Mouse (Mus musculus): Measurements from ENCODE around the gene Gm13288. TPM values are rescaled to one million over a fixed set of nuclear protein-coding genes. Genes with fewer than 3 reads are reported as not detected.
"Not testable (repeated sequence)": the region's sequence is repeated elsewhere in the genome, so short reads cannot be mapped to it uniquely, and the experiment has no call there.

Gene Gm13288
- not detected for total RNA-seq (2021)
- long read RNA-seq, experiment 1: 0 reads
- long read RNA-seq, experiment 2: 0 reads

- DNase-seq: not testable (repeated sequence)
These were observed at the start of gene Gm13288 for GRCm38 (mm10) chr4:88805231-88805630. TSS of gene Gm13288 (plus strand) at chr4:88805531.

GRCm38 (mm10) chr4:88756581-88757513, 48.5 kb upstream of the Gm13288 start:
- DNase-seq: not testable (repeated sequence)

- peak; percentile 79 for DNase-seq
These were observed 47.7 kb upstream of the Gm13288 start for GRCm38 (mm10) chr4:88757628-88758031.

GRCm38 (mm10) chr4:88758751-88759150, 46.6 kb upstream of the Gm13288 start:
- not testable (repeated sequence) for DNase-seq

- peak; percentile 35 for DNase-seq
These were observed 45.6 kb upstream of the Gm13288 start, which contains the start of gene Gm13283 for GRCm38 (mm10) chr4:88759610-88760268. TSS of gene Gm13283 (plus strand) at chr4:88760119.

GRCm38 (mm10) chr4:88760431-88760830, 44.9 kb upstream of the Gm13288 start:
- DNase-seq: peak; percentile 59

GRCm38 (mm10) chr4:88761776-88762175, 43.6 kb upstream of the Gm13288 start:
- DNase-seq: peak; percentile 64

- DNase-seq: not testable (repeated sequence)
These were observed 43.0 kb upstream of the Gm13288 start for GRCm38 (mm10) chr4:88762341-88762740.

GRCm38 (mm10) chr4:88763384-88764018, 41.8 kb upstream of the Gm13288 start:
- not testable (repeated sequence) for DNase-seq

GRCm38 (mm10) chr4:88773534-88773933, 31.8 kb upstream of the Gm13288 start, which contains the start of gene Gm13290:
TSS of gene Gm13290 (plus strand) at chr4:88773834.
- not testable (repeated sequence) for DNase-seq

GRCm38 (mm10) chr4:88776622-88777021, 28.7 kb upstream of the Gm13288 start, which contains the start of gene Gm13289:
TSS of gene Gm13289 (plus strand) at chr4:88776922.
- DNase-seq: not testable (repeated sequence)

GRCm38 (mm10) chr4:88779550-88779949, 25.8 kb upstream of the Gm13288 start, which contains the start of gene Gm13272:
TSS of gene Gm13272 (plus strand) at chr4:88779850.
- DNase-seq: not testable (repeated sequence)

- peak; percentile 3 for DNase-seq
These were observed 25.0 kb upstream of the Gm13288 start for GRCm38 (mm10) chr4:88780320-88780719.

- DNase-seq: not testable (repeated sequence)
These were observed 23.5 kb upstream of the Gm13288 start, which contains the start of gene Ifnz for GRCm38 (mm10) chr4:88781831-88782230. TSS of gene Ifnz (plus strand) at chr4:88782131.

GRCm38 (mm10) chr4:88782335-88782734, 23.0 kb upstream of the Gm13288 start:
- not testable (repeated sequence) for DNase-seq

GRCm38 (mm10) chr4:88785409-88785808, 19.9 kb upstream of the Gm13288 start, which contains the start of gene Gm13276:
TSS of gene Gm13276 (plus strand) at chr4:88785709.
- DNase-seq: not testable (repeated sequence)

- peak; percentile 48 for DNase-seq
These were observed 16.9 kb upstream of the Gm13288 start, which contains the start of gene Gm13277 for GRCm38 (mm10) chr4:88788402-88788801. TSS of gene Gm13277 (plus strand) at chr4:88788632.

GRCm38 (mm10) chr4:88791250-88791649, 14.1 kb upstream of the Gm13288 start, which contains the start of gene Gm13278:
TSS of gene Gm13278 (plus strand) at chr4:88791550.
- DNase-seq: not testable (repeated sequence)

GRCm38 (mm10) chr4:88793936-88794675, 11.2 kb upstream of the Gm13288 start, which contains the start of gene Gm13275:
TSS of gene Gm13275 (plus strand) at chr4:88794487.
- DNase-seq: peak; percentile 52

GRCm38 (mm10) chr4:88797097-88797496, 8.2 kb upstream of the Gm13288 start, which contains the start of gene Gm13279:
TSS of gene Gm13279 (plus strand) at chr4:88797397.
- not testable (repeated sequence) for DNase-seq

- DNase-seq: not testable (repeated sequence)
These were observed 6.0 kb upstream of the Gm13288 start, which contains the start of gene Gm13285 for GRCm38 (mm10) chr4:88799365-88799764. TSS of gene Gm13285 (plus strand) at chr4:88799665.
